Mouse (Mus musculus): ENCODE data around the gene Lce3c. TPM values are rescaled to one million over a fixed set of nuclear protein-coding genes. Genes with fewer than 3 reads are reported as not detected.

Gene Lce3c
- polyA plus RNA-seq (2012; fragmentation: generic; extraction: Trizol), result not detected
- long read RNA-seq, experiment 1, result 0 reads
- long read RNA-seq, experiment 2, result 0 reads

DNA sequence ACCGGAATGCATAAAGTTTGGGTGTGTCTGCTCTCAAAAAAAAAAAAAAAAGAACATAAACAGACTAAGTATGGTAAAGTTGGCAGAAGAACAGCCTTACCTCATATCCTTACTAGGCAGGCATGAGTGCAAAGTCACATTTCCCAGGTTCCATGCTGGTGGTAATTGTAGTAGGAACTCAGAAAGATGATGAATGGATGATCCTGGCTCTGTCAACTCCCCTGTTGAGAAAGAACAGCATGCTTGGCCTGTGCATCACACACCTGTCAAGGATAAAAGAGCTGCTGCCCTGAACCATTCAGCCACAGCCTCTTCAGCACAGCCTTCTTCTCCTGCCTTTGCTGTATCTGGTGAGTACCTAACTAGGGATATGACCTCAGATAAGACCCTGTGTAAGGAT is at the start of gene Lce3c:
TSS of gene Lce3c (plus strand) at position 301 of the 400 bp plus-strand sequence.
- Histone ChIP-seq H3K79me2 (ENCODE audit: control insufficient read depth, insufficient read depth) (no peaks in the 10 kb centered on the region), H3ac (ENCODE audit: control insufficient read depth, insufficient read length, low read depth) (no peak within 1 kb of the TSS), H3K27me3 (ENCODE audit: control insufficient read depth, insufficient read depth, insufficient read length) (no peaks in the 10 kb centered on the region), H3K79me3 (ENCODE audit: low read depth) (no peaks in the 10 kb centered on the region), H3K36me3 (ENCODE audit: control insufficient read depth, insufficient read depth) (no peaks in the 10 kb centered on the region), H3K4me3 (ENCODE audit: insufficient read depth, poor library complexity, severe bottlenecking) (no peak within 1 kb of the TSS)
- no peak for TF ChIP-seq CEBPB (IDR thresholded peaks at IDR 0.05; ENCODE audit: low read depth)

DNA sequence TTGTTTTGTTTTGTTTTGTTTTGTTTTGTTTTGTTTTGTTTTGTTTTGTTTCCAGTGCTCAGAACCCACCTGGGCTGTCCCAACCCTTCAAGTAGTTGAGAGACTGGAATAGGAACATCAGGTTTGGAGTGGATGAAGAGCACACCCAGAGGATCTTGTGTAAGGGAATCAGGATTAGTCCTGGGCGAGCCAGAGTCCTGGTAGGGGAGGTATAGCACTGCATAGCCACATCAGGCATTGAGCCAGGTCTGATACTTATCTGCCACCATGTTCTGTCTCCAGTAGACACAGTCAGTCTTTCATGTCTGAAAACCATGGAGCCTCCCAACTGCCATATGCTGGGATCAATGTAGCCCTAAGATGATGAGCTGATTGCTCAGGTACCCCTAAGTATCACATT is 49.8 kb upstream of the Lce3c start:
- no peaks in the 10 kb centered on the region for H3K79me3 ChIP-seq (ENCODE audit: low read depth)
- no peak for TF ChIP-seq CTCF (IDR thresholded peaks at IDR 0.05; ENCODE audit: control insufficient read depth, insufficient read depth, insufficient read length)
- no peak for TF ChIP-seq MAX (IDR thresholded peaks at IDR 0.05)
- no peak for TF ChIP-seq FOSL1 (IDR thresholded peaks at IDR 0.05; ENCODE audit: insufficient read depth, low read length, poor library complexity, severe bottlenecking)
- no peak for TF ChIP-seq MYOD1 (IDR thresholded peaks at IDR 0.05; ENCODE audit: control insufficient read depth, insufficient read length, low read depth)
- no peak for TF ChIP-seq MYOG (IDR thresholded peaks at IDR 0.05; ENCODE audit: control insufficient read depth, extremely low read depth, insufficient read length)
- no peak for TF ChIP-seq USF1 (IDR thresholded peaks at IDR 0.05; ENCODE audit: low read depth)
- no peak for TF ChIP-seq CEBPB (IDR thresholded peaks at IDR 0.05; ENCODE audit: low read depth)
- no peak overlapping the region for H3K4me3 ChIP-seq (ENCODE audit: insufficient read depth, poor library complexity, severe bottlenecking)
- H3K27me3 ChIP-seq (ENCODE audit: control insufficient read depth, insufficient read depth, insufficient read length), result no peaks in the 10 kb centered on the region
- no peaks in the 10 kb centered on the region for H3K36me3 ChIP-seq (ENCODE audit: control insufficient read depth, insufficient read depth)
- H3K79me2 ChIP-seq (ENCODE audit: control insufficient read depth, insufficient read depth), result no peaks in the 10 kb centered on the region
- no peak overlapping the region for H3ac ChIP-seq (ENCODE audit: control insufficient read depth, insufficient read length, low read depth)

DNA sequence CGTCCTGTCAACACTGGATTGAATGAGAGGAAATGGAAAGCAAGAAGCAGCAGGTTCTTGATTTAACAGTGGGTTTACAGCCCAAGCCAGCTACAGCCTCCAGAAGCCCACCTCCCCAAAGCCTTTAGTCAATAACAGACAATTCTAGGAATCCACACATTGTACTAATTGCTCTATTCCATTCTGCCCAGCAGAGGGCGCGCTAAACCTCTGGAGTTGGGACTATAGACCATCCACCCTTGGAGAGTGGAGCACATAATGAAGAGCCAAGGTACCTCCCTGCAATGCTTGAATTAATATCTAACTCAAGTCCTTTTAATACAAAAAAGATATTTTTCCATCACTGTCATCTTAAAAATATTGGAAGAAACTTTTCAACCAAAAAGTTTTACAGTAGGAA is 41.3 kb upstream of the Lce3c start:
- no peak overlapping the region for H3K4me3 ChIP-seq (ENCODE audit: insufficient read depth, poor library complexity, severe bottlenecking)
- H3K79me3 ChIP-seq (ENCODE audit: low read depth), result no peaks in the 10 kb centered on the region

DNA sequence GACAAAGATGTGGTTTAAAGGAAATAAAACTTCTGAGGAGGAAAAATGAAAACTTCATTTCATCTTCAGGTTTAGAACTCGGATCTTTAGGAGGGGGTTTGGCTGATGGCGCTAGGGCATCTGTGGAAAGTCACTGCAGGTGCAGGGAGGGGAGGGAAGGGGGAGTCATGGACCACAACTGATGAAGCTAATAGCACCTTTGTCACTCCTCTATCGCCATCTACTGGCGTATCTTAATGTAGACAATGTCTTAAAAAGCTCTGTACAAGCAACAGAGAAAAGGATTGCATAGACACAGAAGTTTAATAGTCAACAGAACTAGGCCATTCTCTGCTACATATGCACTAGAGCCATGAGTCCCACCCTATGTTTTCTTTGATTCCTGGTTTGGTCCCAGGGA is 40.6 kb upstream of the Lce3c start:
- TF ChIP-seq MYOD1 (IDR thresholded peaks at IDR 0.05; ENCODE audit: control insufficient read depth, insufficient read length, low read depth) (no peak), CTCF (IDR thresholded peaks at IDR 0.05; ENCODE audit: control insufficient read depth, insufficient read depth, insufficient read length) (no peak), USF1 (IDR thresholded peaks at IDR 0.05; ENCODE audit: low read depth) (no peak), MAX (IDR thresholded peaks at IDR 0.05) (no peak), CEBPB (IDR thresholded peaks at IDR 0.05; ENCODE audit: low read depth) (no peak), FOSL1 (IDR thresholded peaks at IDR 0.05; ENCODE audit: insufficient read depth, low read length, poor library complexity, severe bottlenecking) (no peak)
- Histone ChIP-seq H3K4me3 (ENCODE audit: insufficient read depth, poor library complexity, severe bottlenecking) (no peak overlapping the region), H3K79me3 (ENCODE audit: low read depth) (no peaks in the 10 kb centered on the region)

More for the DNA sequence above, 41.3 kb upstream of the Lce3c start:
- TF ChIP-seq MYOG (IDR thresholded peaks at IDR 0.05; ENCODE audit: control insufficient read depth, extremely low read depth, insufficient read length), result no peak
- peak; percentile 19 for TF ChIP-seq CTCF (IDR thresholded peaks at IDR 0.05; ENCODE audit: control insufficient read depth, insufficient read depth, insufficient read length)
- no peak for TF ChIP-seq MYOD1 (IDR thresholded peaks at IDR 0.05; ENCODE audit: control insufficient read depth, insufficient read length, low read depth)
- Histone ChIP-seq H3K36me3 (ENCODE audit: control insufficient read depth, insufficient read depth) (no peaks in the 10 kb centered on the region), H3K79me2 (ENCODE audit: control insufficient read depth, insufficient read depth) (no peaks in the 10 kb centered on the region), H3K27me3 (ENCODE audit: control insufficient read depth, insufficient read depth, insufficient read length) (no peaks in the 10 kb centered on the region), H3ac (ENCODE audit: control insufficient read depth, insufficient read length, low read depth) (no peak overlapping the region)

DNA sequence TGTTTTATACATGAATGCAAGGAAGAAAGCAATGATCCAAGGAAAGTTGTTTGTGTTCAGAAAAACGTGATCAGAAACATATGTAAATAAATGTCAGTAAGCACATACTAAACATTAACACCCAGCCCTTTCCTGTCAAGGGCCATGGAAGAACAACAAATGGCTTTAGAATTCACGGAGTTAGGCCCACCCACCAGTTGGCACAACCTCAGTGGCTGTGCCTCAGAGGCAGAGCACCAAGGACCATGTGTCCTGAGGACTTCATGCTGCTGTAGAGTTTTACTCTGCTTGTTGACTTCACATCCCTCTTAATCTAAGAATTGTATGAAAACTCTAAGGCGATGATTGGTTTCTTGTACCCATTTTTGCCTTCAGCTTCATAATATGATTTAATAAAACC is 39.1 kb upstream of the Lce3c start:
- H3K79me3 ChIP-seq (ENCODE audit: low read depth), result no peaks in the 10 kb centered on the region
- no peak overlapping the region for H3K4me3 ChIP-seq (ENCODE audit: insufficient read depth, poor library complexity, severe bottlenecking)
- no peaks in the 10 kb centered on the region for H3K27me3 ChIP-seq (ENCODE audit: control insufficient read depth, insufficient read depth, insufficient read length)
- H3K36me3 ChIP-seq (ENCODE audit: control insufficient read depth, insufficient read depth), result no peaks in the 10 kb centered on the region
- H3ac ChIP-seq (ENCODE audit: control insufficient read depth, insufficient read length, low read depth), result no peak overlapping the region
- H3K79me2 ChIP-seq (ENCODE audit: control insufficient read depth, insufficient read depth), result no peaks in the 10 kb centered on the region
- no peak for TF ChIP-seq MYOD1 (IDR thresholded peaks at IDR 0.05; ENCODE audit: control insufficient read depth, insufficient read length, low read depth)
- no peak for TF ChIP-seq MYOG (IDR thresholded peaks at IDR 0.05; ENCODE audit: control insufficient read depth, extremely low read depth, insufficient read length)
- TF ChIP-seq MAX (IDR thresholded peaks at IDR 0.05), result no peak
- TF ChIP-seq FOSL1 (IDR thresholded peaks at IDR 0.05; ENCODE audit: insufficient read depth, low read length, poor library complexity, severe bottlenecking), result no peak
- TF ChIP-seq CEBPB (IDR thresholded peaks at IDR 0.05; ENCODE audit: low read depth), result no peak
- TF ChIP-seq USF1 (IDR thresholded peaks at IDR 0.05; ENCODE audit: low read depth), result no peak
- TF ChIP-seq CTCF (IDR thresholded peaks at IDR 0.05; ENCODE audit: control insufficient read depth, insufficient read depth, insufficient read length), result no peak

More for the DNA sequence above, 40.6 kb upstream of the Lce3c start:
- H3K79me2 ChIP-seq (ENCODE audit: control insufficient read depth, insufficient read depth), result no peaks in the 10 kb centered on the region
- no peaks in the 10 kb centered on the region for H3K27me3 ChIP-seq (ENCODE audit: control insufficient read depth, insufficient read depth, insufficient read length)
- no peaks in the 10 kb centered on the region for H3K36me3 ChIP-seq (ENCODE audit: control insufficient read depth, insufficient read depth)
- H3ac ChIP-seq (ENCODE audit: control insufficient read depth, insufficient read length, low read depth), result no peak overlapping the region

DNA sequence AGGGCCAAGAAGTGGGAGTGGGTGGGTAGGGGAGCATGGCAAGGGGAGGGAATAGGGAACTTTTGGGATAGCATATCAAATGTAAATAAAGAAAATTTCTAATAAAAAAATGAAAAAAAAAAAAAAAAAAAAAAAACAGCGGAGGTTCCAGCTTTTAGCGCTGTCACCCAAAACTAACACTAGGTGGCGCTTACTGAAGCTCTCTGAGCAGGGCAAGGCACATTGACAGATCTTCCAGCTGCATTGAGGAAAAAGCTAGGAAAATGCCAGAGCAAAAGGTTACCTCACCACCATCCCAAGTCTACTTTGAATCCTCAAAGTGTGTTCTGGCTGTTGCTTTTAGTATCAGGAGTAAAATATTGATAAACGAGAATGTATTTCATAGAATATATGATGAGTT is 36.7 kb upstream of the Lce3c start:
- H3ac ChIP-seq (ENCODE audit: control insufficient read depth, insufficient read length, low read depth), result no peak overlapping the region
- no peak overlapping the region for H3K4me3 ChIP-seq (ENCODE audit: insufficient read depth, poor library complexity, severe bottlenecking)
- no peaks in the 10 kb centered on the region for H3K36me3 ChIP-seq (ENCODE audit: control insufficient read depth, insufficient read depth)
- no peaks in the 10 kb centered on the region for H3K27me3 ChIP-seq (ENCODE audit: control insufficient read depth, insufficient read depth, insufficient read length)
- no peaks in the 10 kb centered on the region for H3K79me3 ChIP-seq (ENCODE audit: low read depth)
- TF ChIP-seq FOSL1 (IDR thresholded peaks at IDR 0.05; ENCODE audit: insufficient read depth, low read length, poor library complexity, severe bottlenecking) (no peak), CTCF (IDR thresholded peaks at IDR 0.05; ENCODE audit: control insufficient read depth, insufficient read depth, insufficient read length) (peak; percentile 29)
- no peaks in the 10 kb centered on the region for H3K79me2 ChIP-seq (ENCODE audit: control insufficient read depth, insufficient read depth)

All from C2C12 (cell line).